Mouse (Mus musculus): ENCODE measurements at regions not wholly inside any gene's neighbourhood (a gene's known extent, or its start where the extent isn't known, plus 50 kb on each side); places are given as distances from the start of the nearest gene placed in this dataset.

GRCm38 (mm10) chr1:75660336-75661100 is 114.5 kb downstream of the Slc4a3 start:
- H3K4me1 ChIP-seq (ENCODE audit: control insufficient read depth in 2 of 2, insufficient read depth in 2 of 2, low read length in 2 of 2, poor library complexity in 1 of 2): peaks cover 2 to 15% of the 10 kb centered on the region in 2 experiments; a peak in 2 of 4 replicates
- in situ Hi-C loops (cut with MboI; ENCODE audit: low sequenced_read_pairs in 2 of 2, unreplicated experiment in 2 of 2): no loop called here
- TF ChIP-seq CHD2 (IDR thresholded peaks at IDR 0.05; ENCODE audit: low read depth, low read length): no peak
- no peak for TF ChIP-seq HCFC1 (IDR thresholded peaks at IDR 0.05; ENCODE audit: borderline replicate concordance, insufficient read depth, low read length)
- TF ChIP-seq ZNF384 (IDR thresholded peaks at IDR 0.05; ENCODE audit: low read depth, low read length): no peak
- no peak for TF ChIP-seq MAFK (IDR thresholded peaks at IDR 0.05; ENCODE audit: insufficient read depth, low read depth, low read length)
- no peak for TF ChIP-seq ZC3H11A (IDR thresholded peaks at IDR 0.05; ENCODE audit: borderline replicate concordance, low read depth, low read length)

GRCm38 (mm10) chr1:75662141-75662990 is 116.3 kb downstream of the Slc4a3 start:
- H3K9me3 ChIP-seq (ENCODE audit: control insufficient read depth, insufficient read depth, low read depth, low read length): no peaks in the 10 kb centered on the region
- H3K4me1 ChIP-seq (ENCODE audit: control insufficient read depth in 2 of 2, insufficient read depth in 2 of 2, low read length in 2 of 2, poor library complexity in 1 of 2): peaks cover 2 to 15% of the 10 kb centered on the region in 2 experiments; a peak in 2 of 4 replicates
- in situ Hi-C loops (cut with MboI; ENCODE audit: low sequenced_read_pairs in 2 of 2, unreplicated experiment in 2 of 2): no loop called here
- H3K27ac ChIP-seq (ENCODE audit: insufficient read depth, low read depth, low read length, poor library complexity, severe bottlenecking): no peak overlapping the region
- H3K9ac ChIP-seq (ENCODE audit: insufficient read depth, low read depth, low read length, poor library complexity, severe bottlenecking): no peak overlapping the region
- no peak overlapping the region for H3K4me3 ChIP-seq (ENCODE audit: insufficient read depth in 1 of 2, low read depth in 1 of 2, low read length in 2 of 2, poor library complexity in 1 of 2, severe bottlenecking in 1 of 2)
- no peak for DNase-seq (ENCODE audit: low read depth, low spot score)
- TF ChIP-seq ZNF384 (IDR thresholded peaks at IDR 0.05; ENCODE audit: low read depth, low read length) (no peak), HCFC1 (IDR thresholded peaks at IDR 0.05; ENCODE audit: borderline replicate concordance, insufficient read depth, low read length) (no peak), CHD2 (IDR thresholded peaks at IDR 0.05; ENCODE audit: low read depth, low read length) (no peak), MAFK (IDR thresholded peaks at IDR 0.05; ENCODE audit: insufficient read depth, low read depth, low read length) (no peak), ZC3H11A (IDR thresholded peaks at IDR 0.05; ENCODE audit: borderline replicate concordance, low read depth, low read length) (no peak)
- no peaks in the 10 kb centered on the region for H3K36me3 ChIP-seq (ENCODE audit: control insufficient read depth, insufficient read depth, low read length, poor library complexity, severe bottlenecking)

More at GRCm38 (mm10) chr1:75660336-75661100, 114.5 kb downstream of the Slc4a3 start:
- H3K9me3 ChIP-seq (ENCODE audit: control insufficient read depth, insufficient read depth, low read depth, low read length): no peaks in the 10 kb centered on the region
- H3K9ac ChIP-seq (ENCODE audit: insufficient read depth, low read depth, low read length, poor library complexity, severe bottlenecking): no peak overlapping the region
- H3K27ac ChIP-seq (ENCODE audit: insufficient read depth, low read depth, low read length, poor library complexity, severe bottlenecking): no peak overlapping the region; the same call in 1 of the 2 replicates
- H3K36me3 ChIP-seq (ENCODE audit: control insufficient read depth, insufficient read depth, low read length, poor library complexity, severe bottlenecking): no peaks in the 10 kb centered on the region
- H3K4me3 ChIP-seq (ENCODE audit: insufficient read depth in 1 of 2, low read depth in 1 of 2, low read length in 2 of 2, poor library complexity in 1 of 2, severe bottlenecking in 1 of 2): no peak overlapping the region
- no peak for DNase-seq (ENCODE audit: low read depth, low spot score)

- DNase-seq (ENCODE audit: low read depth, low spot score): no peak
- TF ChIP-seq MAFK (IDR thresholded peaks at IDR 0.05; ENCODE audit: insufficient read depth, low read depth, low read length) (no peak), CHD2 (IDR thresholded peaks at IDR 0.05; ENCODE audit: low read depth, low read length) (no peak), ZNF384 (IDR thresholded peaks at IDR 0.05; ENCODE audit: low read depth, low read length) (no peak), ZC3H11A (IDR thresholded peaks at IDR 0.05; ENCODE audit: borderline replicate concordance, low read depth, low read length) (no peak), HCFC1 (IDR thresholded peaks at IDR 0.05; ENCODE audit: borderline replicate concordance, insufficient read depth, low read length) (no peak)
- no peak overlapping the region for H3K4me3 ChIP-seq (ENCODE audit: insufficient read depth in 1 of 2, low read depth in 1 of 2, low read length in 2 of 2, poor library complexity in 1 of 2, severe bottlenecking in 1 of 2)
- no peak overlapping the region for H3K9ac ChIP-seq (ENCODE audit: insufficient read depth, low read depth, low read length, poor library complexity, severe bottlenecking)
- peak overlapping the region; percentile 48; the same call in 1 of the 2 replicates for H3K27ac ChIP-seq (ENCODE audit: insufficient read depth, low read depth, low read length, poor library complexity, severe bottlenecking)
- in situ Hi-C loops (cut with MboI; ENCODE audit: low sequenced_read_pairs in 2 of 2, unreplicated experiment in 2 of 2): no loop called here
- H3K36me3 ChIP-seq (ENCODE audit: control insufficient read depth, insufficient read depth, low read length, poor library complexity, severe bottlenecking): no peaks in the 10 kb centered on the region
- H3K9me3 ChIP-seq (ENCODE audit: control insufficient read depth, insufficient read depth, low read depth, low read length): no peaks in the 10 kb centered on the region
- peaks cover 0 to 7% of the 10 kb centered on the region in 2 experiments; a peak in 2 of 4 replicates for H3K4me1 ChIP-seq (ENCODE audit: control insufficient read depth in 2 of 2, insufficient read depth in 2 of 2, low read length in 2 of 2, poor library complexity in 1 of 2)
Observed at GRCm38 (mm10) chr1:75667736-75668269, 121.7 kb downstream of the Slc4a3 start.

GRCm38 (mm10) chr1:75676295-75676694 is 130.2 kb downstream of the Slc4a3 start:
- Histone ChIP-seq H3K4me1 (ENCODE audit: control insufficient read depth in 2 of 2, insufficient read depth in 2 of 2, low read length in 2 of 2, poor library complexity in 1 of 2) (no peaks in the 10 kb centered on the region), H3K4me3 (ENCODE audit: insufficient read depth in 1 of 2, low read depth in 1 of 2, low read length in 2 of 2, poor library complexity in 1 of 2, severe bottlenecking in 1 of 2) (no peak overlapping the region), H3K9ac (ENCODE audit: insufficient read depth, low read depth, low read length, poor library complexity, severe bottlenecking) (no peak overlapping the region), H3K27ac (ENCODE audit: insufficient read depth, low read depth, low read length, poor library complexity, severe bottlenecking) (no peak overlapping the region), H3K36me3 (ENCODE audit: control insufficient read depth, insufficient read depth, low read length, poor library complexity, severe bottlenecking) (no peaks in the 10 kb centered on the region), H3K9me3 (ENCODE audit: control insufficient read depth, insufficient read depth, low read depth, low read length) (no peaks in the 10 kb centered on the region)
- in situ Hi-C loops (cut with MboI; ENCODE audit: low sequenced_read_pairs in 2 of 2, unreplicated experiment in 2 of 2): no loop called here
- TF ChIP-seq CHD2 (IDR thresholded peaks at IDR 0.05; ENCODE audit: low read depth, low read length): no peak
- TF ChIP-seq ZNF384 (IDR thresholded peaks at IDR 0.05; ENCODE audit: low read depth, low read length): no peak
- TF ChIP-seq ZC3H11A (IDR thresholded peaks at IDR 0.05; ENCODE audit: borderline replicate concordance, low read depth, low read length): no peak
- no peak for TF ChIP-seq HCFC1 (IDR thresholded peaks at IDR 0.05; ENCODE audit: borderline replicate concordance, insufficient read depth, low read length)
- DNase-seq (ENCODE audit: low read depth, low spot score): no peak

Data from ES-E14 (cell line).